Mouse (Mus musculus): ENCODE results near the gene Cacna1h.

- TF ChIP-seq POLR2A (IDR thresholded peaks at IDR 0.05; ENCODE audit: borderline replicate concordance, control insufficient read depth, low read depth, low read length) (no peak), CTCF (IDR thresholded peaks at IDR 0.05; ENCODE audit: control insufficient read depth, insufficient read depth, low read length) (no peak)
Measured at GRCm38 (mm10) chr17:25441417-25441816, 7.8 kb upstream of the Cacna1h start.

Data from bone marrow, adult 2 months (tissue).